Mouse (Mus musculus): Measurements from ENCODE around the gene Ss18l1.

Ss18l1 gene

GRCm38 (mm10) chr2:180034753-180035152, 7.6 kb upstream of the Ss18l1 start:
- DNase-seq (ENCODE audit: low spot score) = no peak

DNA sequence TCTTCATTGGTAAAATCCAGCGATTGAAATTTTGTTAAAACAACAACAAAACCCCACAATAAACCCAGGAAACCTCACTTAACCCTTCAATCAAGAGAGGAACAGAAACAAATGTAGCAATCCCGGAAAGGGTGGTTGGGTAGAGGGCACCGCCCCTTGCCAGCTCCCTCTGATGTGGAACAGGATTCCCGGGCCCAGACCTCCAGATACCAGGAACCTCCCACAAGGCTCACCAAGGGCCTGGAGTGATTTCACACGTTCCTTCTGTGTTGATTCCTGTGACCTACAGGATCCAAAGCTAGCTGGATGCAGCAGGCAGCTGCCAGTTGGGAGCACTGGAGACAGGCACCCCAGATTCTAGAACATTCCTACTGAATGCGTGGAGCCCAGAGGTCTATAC, 1.9 kb upstream of the Ss18l1 start:
- no peak for DNase-seq (ENCODE audit: low spot score)

DNA sequence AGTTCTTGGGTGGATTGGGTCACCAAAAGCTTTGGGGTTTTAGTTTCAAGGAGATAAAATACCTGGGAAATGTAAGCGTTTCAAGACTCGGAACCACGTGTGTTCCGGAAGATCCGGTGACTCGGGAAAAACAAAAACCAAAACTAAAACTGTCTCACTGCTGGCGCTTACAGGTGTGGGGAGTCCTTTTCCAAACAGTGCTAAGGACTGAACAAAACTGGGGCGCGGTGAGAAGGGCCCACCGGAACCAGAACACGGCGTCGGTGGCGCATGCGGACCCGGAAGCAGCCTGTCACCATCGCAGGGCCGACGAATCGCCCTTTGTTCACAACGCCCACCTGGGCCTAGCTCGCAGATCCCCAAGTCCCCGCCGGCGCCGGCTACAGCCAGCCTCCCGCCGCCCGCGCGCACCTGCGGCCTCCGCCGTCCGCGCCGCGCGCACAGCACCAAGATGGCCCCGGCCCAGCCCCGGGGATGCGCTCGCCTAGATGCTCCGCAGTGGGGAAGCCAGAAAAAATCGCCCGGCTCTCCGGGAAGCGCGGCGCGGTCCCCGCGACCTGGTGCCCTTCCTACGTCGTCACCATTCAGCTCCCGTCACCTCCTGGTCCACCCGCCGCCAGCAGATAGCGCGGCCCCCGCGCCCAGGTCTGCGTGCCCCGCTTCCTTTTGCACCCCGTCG, 593 bp upstream of the Ss18l1 start:
- peak; percentile 40 for DNase-seq (ENCODE audit: low spot score)

- peak; percentile 62 for DNase-seq (ENCODE audit: low spot score)
Observed at GRCm38 (mm10) chr2:180042858-180043515, 678 bp downstream of the Ss18l1 start.

- peak; percentile 48 for DNase-seq (ENCODE audit: low spot score)
Observed at GRCm38 (mm10) chr2:180045283-180045682, 3.0 kb downstream of the Ss18l1 start.

DNA sequence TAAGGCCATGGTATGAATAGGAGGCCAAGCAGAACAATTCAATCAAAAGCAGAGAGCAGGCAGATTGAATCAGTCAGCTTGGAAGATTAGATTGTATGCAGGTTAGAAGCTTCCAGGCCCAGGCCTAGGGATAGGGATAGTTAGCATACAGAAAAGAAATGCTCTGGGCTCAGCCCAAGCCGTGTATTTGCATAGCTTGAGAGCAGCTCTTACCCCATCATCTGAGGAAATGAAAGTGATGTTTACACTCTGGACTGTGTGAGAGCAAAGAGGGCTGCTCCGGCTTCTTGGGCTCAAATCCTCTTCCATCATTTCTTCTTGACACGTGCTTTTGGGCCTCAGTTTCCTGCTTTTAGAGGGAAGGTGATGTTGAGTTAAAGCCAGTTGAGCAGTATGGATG, 5.3 kb downstream of the Ss18l1 start:
- no peak for DNase-seq (ENCODE audit: low spot score)

DNA sequence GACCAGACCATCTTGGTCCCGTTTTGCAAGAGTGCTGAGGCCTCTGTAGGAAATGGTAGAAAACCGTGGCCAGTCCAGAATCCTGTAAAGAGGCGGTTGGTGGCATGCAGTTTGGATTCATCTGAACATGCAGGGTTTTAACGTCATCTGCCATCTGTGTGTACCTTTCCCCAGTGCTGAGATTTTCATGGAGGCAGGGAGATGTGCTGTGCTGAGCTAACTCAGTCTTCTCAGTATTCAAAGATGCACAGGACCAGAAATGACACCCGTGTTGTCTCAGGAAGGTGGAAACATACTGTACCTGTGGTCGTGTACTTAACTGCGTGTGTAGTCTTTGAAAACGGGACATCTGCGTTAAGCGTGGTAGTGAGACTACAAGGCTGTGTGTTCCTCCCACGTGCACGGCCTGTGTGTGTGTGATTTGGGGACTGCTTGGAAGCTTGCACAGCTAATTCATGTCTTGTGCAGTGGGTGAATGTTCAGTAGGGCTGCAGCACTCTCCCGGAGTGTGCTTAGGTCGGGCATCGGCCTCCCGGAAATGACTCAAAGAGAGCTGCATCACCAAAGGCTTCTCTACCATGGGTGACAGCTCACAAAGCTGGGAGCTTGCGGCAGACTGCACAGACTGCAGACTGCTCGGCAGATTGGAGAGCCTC, 5.8 kb downstream of the Ss18l1 start:
- DNase-seq (ENCODE audit: low spot score) = no peak

DNA sequence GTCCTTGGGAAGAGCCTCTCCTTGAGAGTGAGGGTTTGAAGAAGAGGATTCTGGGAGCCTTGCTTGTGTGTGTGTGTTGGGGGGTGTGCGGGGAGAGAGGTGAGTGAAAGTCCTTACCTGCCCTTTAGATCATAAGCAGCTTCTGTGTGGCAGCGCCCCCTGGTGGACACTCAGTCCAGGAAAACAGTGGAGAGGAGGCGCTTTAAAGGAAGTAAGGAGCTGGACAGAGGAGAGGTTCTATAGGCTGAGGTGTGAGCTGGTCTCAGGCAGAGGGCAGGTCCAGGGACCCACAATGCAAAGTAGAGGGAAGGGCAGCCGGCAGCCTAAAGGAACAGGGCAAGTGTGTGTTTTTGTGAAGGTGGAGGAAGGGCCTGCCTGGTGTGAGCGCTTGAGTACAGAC, 8.7 kb downstream of the Ss18l1 start:
- peak; percentile 79 for DNase-seq (ENCODE audit: low spot score)

DNA sequence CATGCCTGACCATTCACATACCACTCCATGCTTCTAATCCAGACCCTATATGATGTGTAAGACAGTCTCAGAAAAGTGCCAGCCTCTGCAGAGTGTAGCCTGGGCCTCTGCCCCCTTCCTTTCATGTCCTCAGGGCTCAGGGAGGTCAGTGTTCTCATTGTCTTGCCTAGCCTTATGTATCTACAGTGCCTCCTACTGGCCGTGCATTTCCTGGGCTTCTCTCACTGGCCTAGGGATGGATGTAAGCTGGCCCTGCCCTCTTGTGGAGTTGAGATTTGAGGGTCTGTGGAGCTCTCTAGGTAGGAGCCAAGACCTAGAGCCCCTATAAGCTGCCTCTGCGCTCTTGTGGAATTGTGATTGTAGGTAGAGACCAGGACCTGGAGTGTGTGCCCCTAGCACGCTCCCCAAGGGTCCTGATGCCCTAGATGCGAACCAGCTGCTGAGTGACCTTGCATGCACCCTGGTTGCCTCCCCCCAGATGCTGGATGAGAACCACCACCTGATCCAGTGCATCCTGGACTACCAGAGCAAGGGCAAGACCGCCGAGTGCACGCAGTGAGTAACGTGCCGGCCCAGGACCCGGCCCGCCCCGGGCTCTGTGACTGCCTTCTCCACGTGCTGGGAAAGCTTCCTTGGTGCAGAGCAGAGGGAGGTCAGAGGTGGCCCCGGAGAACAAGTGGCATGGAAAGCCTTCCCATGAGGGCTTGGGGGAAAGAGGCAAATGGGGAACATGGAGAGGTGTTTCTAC, 9.9 kb downstream of the Ss18l1 start:
- DNase-seq (ENCODE audit: low spot score) = no peak

DNA sequence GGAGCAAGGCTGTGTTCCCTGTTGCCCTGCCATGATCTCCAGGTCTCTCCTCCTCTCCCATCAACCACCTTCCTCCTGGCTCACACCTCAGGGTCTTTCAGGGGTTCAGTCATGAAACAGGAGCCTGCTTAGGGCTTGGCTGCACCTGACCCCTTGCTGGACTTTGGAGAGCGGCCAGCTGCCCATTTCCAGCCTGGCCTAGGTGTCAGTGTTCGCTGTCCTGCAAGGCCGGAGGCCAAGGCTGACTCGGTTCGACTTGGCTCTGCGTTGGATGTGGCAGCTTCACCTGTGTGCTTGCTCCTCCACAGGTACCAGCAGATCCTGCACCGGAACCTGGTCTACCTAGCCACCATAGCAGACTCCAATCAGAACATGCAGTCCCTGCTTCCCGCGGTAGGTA, 10.7 kb downstream of the Ss18l1 start:
- no peak for DNase-seq (ENCODE audit: low spot score)

GRCm38 (mm10) chr2:180063338-180064131, 21.2 kb downstream of the Ss18l1 start:
- no peak for DNase-seq (ENCODE audit: low spot score)

- no peak for DNase-seq (ENCODE audit: low spot score)
Observed at GRCm38 (mm10) chr2:180069770-180070480, 27.6 kb downstream of the Ss18l1 start.

- peak; percentile 92 for DNase-seq (ENCODE audit: low spot score)
Observed at GRCm38 (mm10) chr2:180070481-180071453, 28.5 kb downstream of the Ss18l1 start, which contains the start of gene Mtg2. Mtg2 (plus strand) TSS chr2:180070588.

- no peak for DNase-seq (ENCODE audit: low spot score)
Observed at GRCm38 (mm10) chr2:180071671-180072070, 29.4 kb downstream of the Ss18l1 start.

- DNase-seq (ENCODE audit: low spot score) = no peak
Observed at GRCm38 (mm10) chr2:180072886-180073285, 30.6 kb downstream of the Ss18l1 start.

DNA sequence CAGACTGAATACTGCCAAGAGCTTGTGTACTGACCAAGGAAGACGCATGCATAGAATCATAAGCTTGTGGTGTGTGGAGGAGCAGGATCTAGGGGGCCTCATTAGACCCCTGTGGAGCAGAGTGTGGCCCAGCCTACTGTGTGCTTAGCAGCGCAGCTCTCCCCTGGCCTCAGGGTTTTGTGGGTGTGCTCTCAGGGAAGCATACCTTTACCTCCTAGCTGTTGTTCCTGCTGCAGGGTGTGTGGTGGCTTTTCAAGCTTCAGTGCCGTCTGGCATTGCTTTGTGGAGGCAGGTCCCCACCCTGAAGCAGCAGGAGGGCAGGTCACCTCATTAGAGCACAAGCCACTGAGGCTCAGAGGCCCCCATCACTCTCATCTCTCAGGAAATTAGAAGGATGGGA, 35.3 kb downstream of the Ss18l1 start:
- no peak for DNase-seq (ENCODE audit: low spot score)

GRCm38 (mm10) chr2:180080680-180081079, 38.4 kb downstream of the Ss18l1 start:
- DNase-seq (ENCODE audit: low spot score) = no peak

GRCm38 (mm10) chr2:180083063-180083462, 40.8 kb downstream of the Ss18l1 start:
- DNase-seq (ENCODE audit: low spot score) = no peak

- DNase-seq (ENCODE audit: low spot score) = no peak
Observed at GRCm38 (mm10) chr2:180084565-180084964, 42.3 kb downstream of the Ss18l1 start.
